Mouse (Mus musculus): Measurements from ENCODE around the gene Oxt.

- TF ChIP-seq GATA1 (IDR thresholded peaks at IDR 0.05; ENCODE audit: low read length) (no peak), TAL1 (IDR thresholded peaks at IDR 0.05; ENCODE audit: low read length) (no peak)
Observed at GRCm38 (mm10) chr2:130618972-130619371, 43.0 kb downstream of the Oxt start.
